Mouse (Mus musculus) testis, adult 2 months (tissue): ENCODE results near the gene 1700019N19Rik.

ENCODE experiments used
- CTCF ChIP-seq: fragments of 200-500 bp; IDR thresholded peaks from 2 replicates; pipeline ENCODE4 v1.5.1; 2012; ENCODE audit warnings: low read depth, mild to moderate bottlenecking, inconsistent platforms, low read length, moderate library complexity; ENCODE audit not compliant: control insufficient read depth, insufficient read depth, insufficient replicate concordance
- POLR2A ChIP-seq: fragments of 200-500 bp; IDR thresholded peaks from 2 replicates; pipeline ENCODE4 v1.6.1; 2012; ENCODE audit warnings: low read depth, mild to moderate bottlenecking, inconsistent platforms, low read length, moderate library complexity; ENCODE audit not compliant: control insufficient read depth

- TF ChIP-seq CTCF (no peak), POLR2A (peak; percentile 88; the same call in 1 of the 2 replicates)
These were observed at the start of gene 1700019N19Rik for GRCm38 (mm10) chr19:58794284-58794683.
